Mouse (Mus musculus) neural tube, embryonic 14.5 days (tissue): Measurements from ENCODE around the gene Tef. TPM values are rescaled to one million over a fixed set of nuclear protein-coding genes. Genes with fewer than 3 reads are reported as not detected.

Experiments used
- ATAC-seq: fragments of 200-750 bp; cut with Nextera tagmentation; 2 replicates; pipeline ENCODE4 v1.8.0; 2017; ENCODE audit warnings: low read depth, mild to moderate bottlenecking, moderate TSS enrichment, moderate library complexity
- H3K27ac ChIP-seq: fragments of 300-500 bp; sonication (generic); 2 replicates; pipeline ENCODE4 v1.5.1; 2014; ENCODE audit warnings: low read depth, mild to moderate bottlenecking, control low read depth, low read length, moderate library complexity, mixed read lengths
- H3K27me3 ChIP-seq: fragments of 300-500 bp; sonication (generic); 2 replicates; pipeline ENCODE4 v1.6.1; 2014; ENCODE audit warnings: low read length; ENCODE audit not compliant: control insufficient read depth, insufficient read depth
- H3K36me3 ChIP-seq: fragments of 300-500 bp; sonication (generic); 2 replicates; pipeline ENCODE4 v1.6.1; 2014; ENCODE audit warnings: low read length, mixed read lengths; ENCODE audit not compliant: control insufficient read depth, insufficient read depth
- H3K4me1 ChIP-seq: fragments of 300-500 bp; sonication (generic); 2 replicates; pipeline ENCODE4 v1.6.1; 2014; ENCODE audit warnings: low read length; ENCODE audit not compliant: control insufficient read depth, insufficient read depth
- H3K4me2 ChIP-seq: fragments of 300-500 bp; sonication (generic); 2 replicates; pipeline ENCODE4 v1.6.1; 2014; ENCODE audit warnings: mild to moderate bottlenecking, low read depth, low read length, control low read depth
- H3K4me3 ChIP-seq: fragments of 300-500 bp; sonication (generic); 2 replicates; pipeline ENCODE4 v1.5.1; 2014; ENCODE audit warnings: low read depth, low read length, control low read depth, mixed read lengths
- H3K9ac ChIP-seq: fragments of 300-500 bp; sonication (generic); replicated peaks from 2 replicates; pipeline ENCODE4 v1.6.1; 2014; ENCODE audit warnings: low read depth, mild to moderate bottlenecking, control low read depth, low read length, mixed read lengths
- H3K9me3 ChIP-seq: fragments of 300-500 bp; sonication (generic); 2 replicates; pipeline ENCODE4 v1.6.1; 2016; ENCODE audit warnings: low read length; ENCODE audit not compliant: control insufficient read depth
- WGBS: fragments of 180-500 bp; shearing (Covaris S2); extraction: QIAGEN DNeasy Blood & Tissue Kit; methylation state at CpG from one replicate; pipeline ENCODE4 v1.1.7; 2014; 5-methylcytosine and 5-hydroxymethylcytosine counted together
- polyA plus RNA-seq: library from polyadenylated mRNA; unstranded; fragments of >200 nt; fragmentation: Nextera tagmentation; extraction: Ambion mirVana; gene quantifications from 2 replicates; pipeline ENCODE4 v1.2.1, GENCODE M21; 2014

Gene Tef
- polyA plus RNA-seq, 1 experiment from 2014 or later = 17.9 TPM

GRCm38 (mm10) chr15:81766439-81766838, 35.8 kb upstream of the Tef start:
- Histone ChIP-seq H3K36me3 (peaks cover 14% of the 10 kb centered on the region), H3K27ac (no peak overlapping the region), H3K4me1 (no peaks in the 10 kb centered on the region), H3K4me3 (no peak overlapping the region), H3K9me3 (no peaks in the 10 kb centered on the region), H3K9ac (no peak overlapping the region), H3K27me3 (no peaks in the 10 kb centered on the region), H3K4me2 (no peak overlapping the region)
- 85% methylated on average over 5 of the region's 5 CpGs for WGBS
- ATAC-seq = no peak

DNA sequence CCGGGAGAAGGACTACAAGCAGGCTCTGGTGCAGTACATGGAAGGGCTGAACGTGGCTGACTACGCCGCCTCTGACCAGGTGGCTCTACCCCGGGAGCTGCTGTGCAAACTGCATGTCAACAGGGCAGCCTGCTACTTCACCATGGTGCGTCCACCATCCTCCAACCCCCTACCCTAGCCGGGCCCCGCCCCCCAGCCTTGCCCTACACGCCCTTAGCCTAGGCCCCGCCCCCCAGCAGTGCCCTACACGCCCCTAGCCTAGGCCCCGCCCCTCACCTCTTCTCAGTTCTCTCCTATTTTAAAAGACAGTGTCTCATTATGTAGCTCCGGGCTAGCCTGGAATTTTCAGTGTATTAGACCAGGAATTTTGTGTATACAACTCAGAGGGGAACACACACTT, 33.2 kb upstream of the Tef start:
- H3K4me3 ChIP-seq = no peak overlapping the region

GRCm38 (mm10) chr15:81772431-81773120, 29.6 kb upstream of the Tef start:
- H3K9ac ChIP-seq = no peak overlapping the region
- H3K27me3 ChIP-seq = no peaks in the 10 kb centered on the region
- WGBS = 88% methylated on average over 20 of the region's 20 CpGs
- peaks cover 65% of the 10 kb centered on the region for H3K36me3 ChIP-seq
- H3K9me3 ChIP-seq = no peaks in the 10 kb centered on the region
- H3K4me1 ChIP-seq = no peaks in the 10 kb centered on the region
- no peak overlapping the region for H3K4me2 ChIP-seq
- no peak overlapping the region for H3K27ac ChIP-seq
- H3K4me3 ChIP-seq = no peak overlapping the region
- no peak for ATAC-seq

More for the DNA sequence above, 33.2 kb upstream of the Tef start:
- Histone ChIP-seq H3K36me3 (peaks cover 38% of the 10 kb centered on the region), H3K4me1 (no peaks in the 10 kb centered on the region), H3K4me2 (no peak overlapping the region), H3K9ac (no peak overlapping the region), H3K9me3 (no peaks in the 10 kb centered on the region), H3K27me3 (no peaks in the 10 kb centered on the region), H3K27ac (no peak overlapping the region)
- no peak for ATAC-seq
- 56% methylated on average over 13 of the region's 13 CpGs for WGBS

- Histone ChIP-seq H3K4me3 (no peak overlapping the region), H3K4me1 (no peaks in the 10 kb centered on the region), H3K36me3 (peaks cover 75% of the 10 kb centered on the region), H3K27me3 (no peaks in the 10 kb centered on the region), H3K4me2 (no peak overlapping the region), H3K27ac (no peak overlapping the region), H3K9me3 (no peaks in the 10 kb centered on the region), H3K9ac (no peak overlapping the region)
- ATAC-seq = no peak
- WGBS = 93% methylated on average over 15 of the region's 15 CpGs
These were observed 27.6 kb upstream of the Tef start for GRCm38 (mm10) chr15:81774505-81775171.

DNA sequence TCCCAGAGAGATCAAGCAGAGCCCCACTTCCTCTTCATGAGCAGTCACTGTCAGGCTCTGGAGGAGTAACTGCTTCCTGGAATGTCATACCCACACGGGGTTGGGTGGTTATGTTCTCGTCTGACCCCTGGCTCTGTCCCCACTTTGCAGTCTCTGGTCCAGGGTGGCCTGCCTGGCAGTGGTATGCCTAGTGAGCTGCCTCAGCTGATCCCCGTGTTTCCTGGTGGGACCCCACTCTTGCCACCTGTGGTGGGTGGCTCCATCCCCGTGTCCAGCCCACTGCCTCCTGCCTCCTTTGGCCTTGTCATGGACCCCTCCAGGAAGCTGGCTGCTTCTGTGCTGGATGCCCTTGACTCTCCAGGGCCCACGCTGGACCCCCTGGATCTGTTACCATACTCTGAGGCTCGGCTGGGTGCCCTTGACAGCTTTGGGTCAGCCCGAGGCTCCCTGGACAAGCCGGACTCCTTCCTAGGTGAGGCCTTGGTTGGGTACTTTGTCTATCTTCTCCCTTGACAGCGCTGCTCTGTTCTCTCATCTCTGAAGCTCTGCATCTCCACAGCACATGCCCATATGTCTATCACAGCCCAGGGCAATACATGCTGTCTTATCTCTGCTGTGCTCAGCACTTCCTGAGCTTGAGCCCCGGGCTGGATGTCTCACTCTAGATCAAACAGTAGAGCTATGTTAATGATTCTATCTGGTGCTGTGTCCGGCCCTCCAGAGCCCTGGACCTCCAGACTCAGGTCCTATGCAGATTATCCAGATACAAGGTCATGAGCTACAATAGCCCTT, 25.4 kb upstream of the Tef start:
- WGBS = 95% methylated on average over 11 of the region's 11 CpGs
- no peak overlapping the region for H3K4me3 ChIP-seq
- H3K36me3 ChIP-seq = peaks cover 88% of the 10 kb centered on the region
- H3K9ac ChIP-seq = no peak overlapping the region
- no peaks in the 10 kb centered on the region for H3K27me3 ChIP-seq
- no peak for ATAC-seq
- no peak overlapping the region for H3K27ac ChIP-seq
- H3K9me3 ChIP-seq = no peaks in the 10 kb centered on the region
- H3K4me2 ChIP-seq = no peak overlapping the region
- no peaks in the 10 kb centered on the region for H3K4me1 ChIP-seq

DNA sequence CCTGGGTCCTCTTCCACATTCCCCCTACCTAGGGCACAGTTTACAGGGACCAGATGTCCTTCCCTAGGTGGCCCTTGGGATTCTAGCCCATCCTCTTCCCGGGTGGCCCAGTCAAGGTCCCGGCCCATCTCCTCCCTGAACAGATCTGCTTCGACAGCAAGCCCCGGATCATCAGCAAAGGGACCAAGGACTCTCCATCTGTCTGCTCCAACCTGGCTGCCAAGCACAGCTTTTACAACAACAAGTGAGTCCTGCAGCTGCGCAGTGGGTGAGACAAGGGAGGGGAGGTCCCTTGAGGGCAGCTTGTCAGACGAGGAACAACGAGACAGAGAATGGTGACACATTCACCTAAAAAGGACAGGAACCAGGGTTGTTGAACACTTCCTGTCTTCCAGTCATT, 20.4 kb upstream of the Tef start:
- 66% methylated on average over 7 of the region's 7 CpGs for WGBS
- Histone ChIP-seq H3K9ac (no peak overlapping the region), H3K27me3 (no peaks in the 10 kb centered on the region), H3K27ac (no peak overlapping the region), H3K4me3 (no peak overlapping the region), H3K9me3 (no peaks in the 10 kb centered on the region), H3K4me1 (no peaks in the 10 kb centered on the region), H3K4me2 (no peak overlapping the region), H3K36me3 (peaks cover 83% of the 10 kb centered on the region)
- no peak for ATAC-seq

- H3K4me3 ChIP-seq = no peak overlapping the region
- no peaks in the 10 kb centered on the region for H3K27me3 ChIP-seq
- ATAC-seq = no peak
- no peaks in the 10 kb centered on the region for H3K9me3 ChIP-seq
- 68% methylated on average over 5 of the region's 5 CpGs for WGBS
- H3K9ac ChIP-seq = no peak overlapping the region
- peaks cover 67% of the 10 kb centered on the region for H3K36me3 ChIP-seq
- no peaks in the 10 kb centered on the region for H3K4me1 ChIP-seq
- no peak overlapping the region for H3K4me2 ChIP-seq
- H3K27ac ChIP-seq = no peak overlapping the region
These were observed 17.5 kb upstream of the Tef start for GRCm38 (mm10) chr15:81784762-81785161.

DNA sequence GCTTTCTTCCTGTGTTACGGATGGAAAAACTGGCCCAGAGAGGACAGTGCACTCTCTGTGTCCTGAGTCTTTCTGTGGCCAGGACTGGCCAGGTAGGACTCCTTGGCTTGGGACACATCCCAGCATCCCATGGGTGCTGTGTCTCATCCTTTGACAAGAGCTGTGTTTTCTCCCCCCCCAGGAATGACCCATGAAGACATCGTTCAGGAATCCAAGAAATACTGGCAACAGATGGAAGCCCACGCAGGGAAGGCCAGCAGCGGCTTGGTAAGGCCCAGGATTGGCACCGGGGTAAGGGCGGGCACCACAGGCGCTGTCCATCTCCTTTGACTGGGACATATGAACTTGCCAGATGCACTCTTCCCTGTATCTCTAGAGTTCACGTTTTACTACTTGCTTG, 16.5 kb upstream of the Tef start:
- peaks cover 57% of the 10 kb centered on the region for H3K36me3 ChIP-seq

GRCm38 (mm10) chr15:81787525-81787924, 14.7 kb upstream of the Tef start:
- WGBS = 96% methylated on average over 13 of the region's 13 CpGs
- Histone ChIP-seq H3K27me3 (no peaks in the 10 kb centered on the region), H3K4me3 (no peak overlapping the region), H3K36me3 (peaks cover 52% of the 10 kb centered on the region), H3K9me3 (no peaks in the 10 kb centered on the region), H3K27ac (no peak overlapping the region), H3K9ac (no peak overlapping the region), H3K4me1 (no peaks in the 10 kb centered on the region), H3K4me2 (no peak overlapping the region)
- no peak for ATAC-seq

More for the DNA sequence above, 16.5 kb upstream of the Tef start:
- no peaks in the 10 kb centered on the region for H3K9me3 ChIP-seq
- H3K27me3 ChIP-seq = no peaks in the 10 kb centered on the region
- no peak overlapping the region for H3K4me2 ChIP-seq
- H3K4me1 ChIP-seq = no peaks in the 10 kb centered on the region
- ATAC-seq = no peak
- H3K27ac ChIP-seq = no peak overlapping the region
- WGBS = 93% methylated on average over 8 of the region's 8 CpGs
- no peak overlapping the region for H3K4me3 ChIP-seq
- H3K9ac ChIP-seq = no peak overlapping the region
